Mouse (Mus musculus): ENCODE results near the gene Ddx42.

GRCm38 (mm10) chr11:106264988-106265387, 48.3 kb downstream of the Ddx42 start:
- TF ChIP-seq CTCF (IDR thresholded peaks at IDR 0.05; ENCODE audit: borderline replicate concordance, insufficient read depth, low read depth, low read length) (no peak), POLR2A (IDR thresholded peaks at IDR 0.05; ENCODE audit: borderline replicate concordance, insufficient read depth, low read length) (no peak)

All from cerebellum, adult 2 months (tissue).